Mouse (Mus musculus): ENCODE results near the gene Irak1bp1.

Gene Irak1bp1

GRCm38 (mm10) chr9:82877078-82877477 lies 47.7 kb downstream of the Irak1bp1 start:
- DNase-seq (ENCODE audit: low read depth, low spot score), result no peak

DNA sequence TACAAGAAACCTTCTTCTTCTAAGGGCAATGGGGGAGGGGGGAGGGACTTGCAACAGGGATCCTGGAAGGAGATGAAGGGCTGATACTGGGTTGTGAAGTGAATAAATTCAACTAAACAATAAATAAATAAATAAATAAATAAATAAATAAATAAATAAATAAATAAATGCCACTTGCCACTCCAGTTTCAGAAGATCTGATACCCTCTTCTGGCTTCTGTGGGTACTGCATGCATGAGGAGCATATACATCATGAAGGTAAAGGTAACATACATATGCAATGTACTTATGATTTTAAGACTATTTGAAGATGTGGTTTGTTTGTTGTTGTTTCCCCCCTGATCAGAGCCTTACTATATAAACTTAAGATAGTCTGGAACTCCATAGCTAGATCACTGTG lies 54.8 kb downstream of the Irak1bp1 start:
- DNase-seq (ENCODE audit: low read depth, low spot score), result no peak

- DNase-seq (ENCODE audit: low read depth, low spot score), result no peak
These were observed 59.3 kb downstream of the Irak1bp1 start for GRCm38 (mm10) chr9:82888645-82889044.
